Mouse (Mus musculus) naive thymus-derived CD4-positive, alpha-beta T cell, adult 2 months (primary cell): ENCODE measurements around the gene Kyat3.
"Not testable (repeated sequence)": the region's sequence is repeated elsewhere in the genome, so short reads cannot be mapped to it uniquely, and the experiment has no call there.

ENCODE experiments used
- DNase-seq: peaks from one replicate; pipeline ENCODE4 v3.0.0-alpha.2; 2011; ENCODE audit warnings: low read depth

Kyat3 gene

GRCm38 (mm10) chr3:142700442-142701322 is at the start of gene Kyat3:
Gene Kyat3 (plus strand): TSS chr3:142701051.
- DNase-seq = peak; percentile 80

- no peak for DNase-seq
These were observed 36.1 kb upstream of the Kyat3 start for GRCm38 (mm10) chr3:142664723-142665122.

DNA sequence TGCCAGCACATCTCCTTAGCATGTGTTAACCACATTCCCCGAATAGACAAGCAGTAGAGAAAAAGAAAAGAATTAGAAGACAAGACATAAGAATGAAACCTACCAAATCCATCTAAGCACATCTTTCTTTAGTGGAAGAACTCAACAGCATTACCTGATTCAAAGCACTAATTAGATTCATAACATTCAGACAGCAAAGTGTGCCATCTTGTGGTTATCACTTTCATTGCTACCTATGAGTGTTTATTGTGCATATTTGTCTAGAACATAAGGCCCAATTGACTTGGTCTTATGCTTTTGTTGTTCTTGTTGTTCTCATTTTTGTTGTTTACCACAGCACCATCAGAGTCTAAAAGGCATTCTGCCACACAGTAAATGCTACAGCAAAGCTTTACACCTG is 26.2 kb upstream of the Kyat3 start:
- peak; percentile 32 for DNase-seq

GRCm38 (mm10) chr3:142687939-142688338 is 12.9 kb upstream of the Kyat3 start:
- DNase-seq = peak; percentile 19

DNA sequence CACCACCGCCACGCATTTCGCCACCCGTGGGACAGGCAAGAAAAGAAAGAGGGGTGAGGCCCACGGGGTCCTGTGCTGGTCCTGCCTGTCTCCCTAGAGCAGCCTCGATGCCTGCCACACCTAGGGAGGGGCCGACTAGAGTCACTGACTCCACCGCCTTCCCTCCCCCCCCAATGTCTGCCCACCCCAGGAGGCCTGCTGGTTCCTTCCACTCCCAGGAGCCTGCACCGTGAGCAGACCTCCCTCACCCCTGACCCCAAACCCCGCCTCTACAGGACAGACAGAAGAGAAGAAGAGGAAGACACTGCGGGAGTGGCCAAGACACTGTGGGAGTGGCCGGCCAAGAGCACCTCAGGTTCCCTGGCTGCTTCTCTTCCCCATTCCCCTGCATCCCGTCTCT is 12.5 kb upstream of the Kyat3 start:
- DNase-seq = peak; percentile 24

DNA sequence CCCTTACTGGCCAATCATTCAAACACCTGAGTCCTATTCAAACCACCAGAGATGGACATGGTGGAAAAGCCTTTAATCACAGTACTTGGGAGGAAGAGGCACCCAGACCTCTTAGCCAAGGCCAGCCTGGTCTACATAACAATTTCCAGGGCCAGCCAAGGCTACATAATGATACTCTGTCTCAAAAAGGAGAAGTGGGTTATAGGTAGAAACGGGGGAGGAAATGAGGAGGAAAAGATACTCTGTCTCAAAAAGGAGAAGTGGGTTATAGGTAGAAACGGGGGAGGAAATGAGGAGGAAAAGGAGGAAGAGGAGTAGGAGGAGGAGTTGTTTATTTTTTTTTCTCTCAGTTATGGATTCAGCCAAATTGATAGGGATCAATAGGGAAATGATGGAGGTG is 4.3 kb upstream of the Kyat3 start:
- no peak for DNase-seq

- DNase-seq = peak; percentile 19
These were observed 647 bp downstream of the Kyat3 start for GRCm38 (mm10) chr3:142701407-142701989.

DNA sequence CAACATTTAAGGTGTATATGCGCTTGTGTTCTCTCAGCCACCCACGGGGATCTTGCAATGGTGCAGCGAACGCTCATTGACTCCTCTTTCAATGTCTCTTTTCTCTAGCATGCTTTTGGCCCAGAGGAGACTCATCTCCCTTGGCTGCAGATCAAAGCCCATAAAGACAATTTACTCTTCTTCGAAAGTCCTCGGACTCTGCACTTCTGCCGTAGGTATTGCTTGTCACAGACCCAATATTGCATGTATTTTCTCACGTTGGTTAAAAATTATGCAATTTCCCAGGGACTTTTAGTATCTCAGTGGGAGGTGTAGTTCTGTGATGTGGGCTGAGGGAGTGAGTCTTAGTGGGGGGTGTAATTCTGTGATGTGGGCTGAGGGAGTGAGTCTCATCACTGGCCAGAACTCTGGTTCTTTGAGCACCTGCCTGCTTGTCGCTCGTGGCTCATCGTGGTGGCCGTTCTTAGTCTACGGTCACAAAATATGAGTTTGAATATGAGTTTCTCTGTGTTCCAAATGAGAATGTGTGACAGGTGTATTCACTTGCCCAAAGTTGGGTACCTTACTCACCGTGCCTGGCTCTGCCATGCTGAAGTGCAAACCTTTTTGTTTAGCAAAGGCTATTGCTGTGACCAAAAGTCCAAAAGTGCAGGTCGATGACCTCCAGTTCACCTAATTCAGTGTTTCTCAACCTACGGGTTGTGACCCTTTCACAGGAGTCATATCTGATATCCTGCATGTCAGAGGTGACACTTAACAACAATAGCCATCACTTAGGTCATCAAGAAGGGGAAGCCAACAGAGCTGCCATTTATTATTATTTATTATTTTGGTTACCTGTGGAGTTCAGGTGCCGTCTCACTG is 6.0 kb downstream of the Kyat3 start:
- no peak for DNase-seq

DNA sequence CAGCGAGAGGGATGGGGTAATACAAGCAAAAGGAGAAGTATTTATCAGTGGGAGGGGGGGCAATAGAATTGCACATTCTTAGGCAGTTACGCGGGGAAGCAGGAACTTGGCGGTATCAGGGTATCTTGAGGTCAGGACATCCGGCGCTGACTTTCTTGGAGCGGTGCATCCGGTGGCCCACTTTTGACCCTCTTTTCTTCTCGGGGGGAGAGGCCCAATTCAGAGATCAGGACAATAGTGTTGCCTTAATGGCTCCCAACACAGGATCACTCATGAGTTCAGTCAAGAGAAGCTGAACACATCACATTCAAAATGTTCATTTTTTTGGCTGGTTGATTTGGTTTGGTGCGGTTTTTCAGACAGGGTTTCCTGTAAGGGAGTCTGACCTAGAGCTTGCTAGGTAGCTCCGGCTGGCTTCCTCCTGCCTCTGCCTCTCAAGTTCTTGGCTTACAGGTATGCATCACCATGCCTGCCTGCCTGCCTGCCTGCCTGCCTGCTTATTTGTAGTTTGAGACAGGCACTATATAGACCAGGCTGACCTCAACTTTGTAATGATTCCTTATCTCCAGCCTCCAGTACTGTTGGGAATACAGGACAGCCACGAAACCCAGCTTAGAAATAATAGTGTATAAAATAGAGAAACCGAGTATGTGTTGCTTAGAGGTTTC is 7.5 kb downstream of the Kyat3 start:
- DNase-seq = not testable (repeated sequence)

DNA sequence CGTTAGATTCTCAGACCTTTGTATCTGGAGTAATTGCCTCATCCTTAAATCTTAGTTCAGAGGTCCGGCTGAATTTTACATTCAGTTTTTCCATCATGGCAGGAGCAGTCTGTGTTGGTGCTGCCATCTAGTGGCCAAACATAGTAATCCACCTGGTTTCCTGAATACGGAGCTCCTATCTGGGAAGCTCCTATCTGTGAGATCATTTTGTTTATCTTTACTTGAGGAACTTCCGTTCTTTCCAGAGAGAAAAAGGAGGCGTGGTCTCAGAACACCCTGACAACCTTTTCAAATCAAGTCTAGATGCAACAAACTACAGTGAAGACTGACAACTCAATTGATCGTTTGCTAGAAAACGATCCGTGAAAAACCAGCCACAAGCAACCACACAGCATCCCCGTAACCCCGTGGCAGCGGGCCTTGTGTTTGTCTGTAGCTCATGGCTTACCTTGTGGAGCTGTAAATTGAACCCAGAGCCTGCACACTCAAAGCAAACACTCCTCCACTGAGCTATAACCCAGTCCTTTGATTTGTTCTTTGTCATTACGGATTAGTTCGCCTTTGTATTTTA is 8.1 kb downstream of the Kyat3 start:
- DNase-seq = peak; percentile 79

GRCm38 (mm10) chr3:142710360-142711007 is 9.6 kb downstream of the Kyat3 start:
- DNase-seq = peak; percentile 61

DNA sequence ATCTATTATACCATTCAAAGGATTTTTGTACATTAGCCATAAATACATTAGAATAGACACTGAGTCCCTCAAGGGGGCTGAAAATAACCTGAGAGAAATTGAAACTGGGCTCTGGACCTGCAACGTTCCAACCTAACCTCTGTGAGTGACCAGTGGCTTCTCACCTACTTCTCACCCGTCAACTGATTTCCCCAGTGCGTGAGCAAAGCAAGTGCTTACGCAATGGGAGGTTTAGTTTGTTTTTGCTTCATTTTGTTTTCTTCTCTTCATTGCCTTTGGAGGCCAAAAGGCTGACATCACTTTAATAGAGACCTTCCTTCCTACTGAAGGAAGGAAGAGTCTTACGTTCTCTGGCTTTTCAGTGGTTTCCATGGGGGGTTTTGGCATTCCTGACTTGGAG is 10.5 kb downstream of the Kyat3 start:
- DNase-seq = no peak

DNA sequence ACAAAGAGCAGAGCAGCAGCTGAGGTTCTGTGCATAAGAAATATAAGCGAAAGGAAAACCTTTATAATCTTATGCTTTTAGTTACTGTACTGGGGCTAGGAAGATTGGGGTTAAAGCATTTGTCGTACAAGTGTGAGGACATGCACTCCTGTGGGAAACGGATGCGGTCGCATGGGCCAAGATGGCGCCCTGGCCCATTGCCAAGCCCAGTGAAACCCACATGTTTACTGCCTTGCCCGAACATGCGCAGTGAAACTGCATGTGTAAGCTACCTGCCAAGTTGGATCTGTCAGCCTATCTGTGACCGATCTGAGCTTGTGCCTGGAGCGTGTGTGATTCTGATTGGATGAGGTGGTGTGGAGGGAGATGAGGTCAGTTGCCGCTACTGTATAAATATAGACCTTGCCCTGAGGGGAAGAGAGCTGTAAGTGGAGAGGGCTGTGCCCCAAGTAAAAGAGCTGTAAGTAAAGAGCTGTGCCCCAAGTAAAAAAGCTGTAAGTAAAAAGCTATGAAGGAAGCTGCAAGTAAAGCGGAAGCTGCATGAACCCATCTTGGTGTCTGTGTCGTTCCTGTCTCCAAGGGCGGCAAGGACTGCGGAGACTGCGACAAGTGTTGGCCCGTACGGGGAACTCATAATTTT is 11.7 kb downstream of the Kyat3 start:
- not testable (repeated sequence) for DNase-seq

DNA sequence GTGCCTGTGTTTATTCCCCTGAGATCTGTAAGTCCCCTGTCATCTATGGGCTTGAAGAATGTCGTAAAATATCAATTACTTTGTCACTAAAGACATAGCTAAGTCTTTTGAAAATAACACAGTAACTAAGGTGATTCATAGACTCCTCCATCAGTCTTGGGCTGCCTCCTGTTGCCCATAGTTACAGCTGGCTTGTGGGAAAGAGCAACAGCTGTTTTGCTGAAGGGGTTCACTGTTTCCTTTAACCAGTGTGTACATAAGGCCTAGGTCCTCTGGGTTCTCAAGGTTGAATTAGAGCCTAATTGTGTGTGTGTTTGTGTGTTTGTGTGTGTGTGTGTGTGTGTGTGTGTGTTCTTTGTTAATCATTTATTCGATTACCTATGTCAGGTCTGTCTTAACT is 24.6 kb downstream of the Kyat3 start:
- no peak for DNase-seq

DNA sequence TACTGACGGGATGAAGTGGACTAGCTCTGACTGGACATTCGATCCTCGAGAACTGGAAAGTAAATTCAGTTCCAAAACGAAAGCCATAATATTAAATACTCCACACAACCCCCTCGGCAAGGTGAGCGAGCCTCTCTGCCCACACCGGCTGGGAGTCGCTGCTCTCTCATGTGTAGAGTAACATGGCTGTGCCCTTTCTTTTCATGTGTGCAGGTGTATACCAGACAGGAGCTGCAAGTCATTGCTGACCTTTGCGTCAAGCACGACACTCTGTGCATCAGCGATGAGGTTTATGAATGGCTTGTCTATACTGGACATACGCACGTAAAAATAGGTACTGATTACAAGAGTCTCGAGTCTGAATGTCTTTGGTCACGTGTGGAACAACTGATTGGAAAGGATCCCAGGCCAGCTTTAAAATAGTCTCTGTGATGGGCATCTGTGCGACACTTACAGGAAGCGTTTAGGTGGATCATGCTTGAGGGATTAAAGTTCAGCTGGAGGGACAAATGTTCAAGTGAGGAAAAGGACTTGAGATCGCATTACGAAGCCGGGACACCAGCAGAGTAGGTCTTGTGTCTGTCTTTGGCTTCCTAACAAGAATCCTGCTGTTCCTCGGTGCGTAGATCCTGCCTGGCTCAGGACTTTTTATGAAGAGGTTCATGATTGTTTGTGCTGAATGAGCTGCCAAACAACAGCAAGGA is 25.3 kb downstream of the Kyat3 start:
- no peak for DNase-seq

- no peak for DNase-seq
These were observed 33.4 kb downstream of the Kyat3 start for GRCm38 (mm10) chr3:142734291-142734690.

DNA sequence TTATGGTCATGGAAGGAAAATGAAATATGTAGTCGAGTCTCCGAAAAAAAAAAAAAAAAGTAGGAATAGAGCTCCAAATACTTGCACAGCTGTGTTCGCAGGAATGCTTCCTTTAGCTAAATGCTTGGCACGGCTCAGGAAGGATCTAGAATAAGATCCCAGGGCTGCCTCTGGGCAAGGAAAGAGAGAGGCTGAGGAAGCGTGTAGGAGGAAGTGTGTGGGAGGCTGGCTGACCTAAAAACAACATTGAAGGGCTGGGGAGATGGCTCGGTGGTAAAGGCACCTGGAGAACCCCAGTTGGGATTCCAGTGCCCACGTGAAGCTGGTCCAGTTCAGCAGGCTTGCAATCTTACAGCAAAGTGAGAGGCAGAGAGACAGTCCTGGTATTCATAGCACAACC is 40.0 kb downstream of the Kyat3 start:
- no peak for DNase-seq

DNA sequence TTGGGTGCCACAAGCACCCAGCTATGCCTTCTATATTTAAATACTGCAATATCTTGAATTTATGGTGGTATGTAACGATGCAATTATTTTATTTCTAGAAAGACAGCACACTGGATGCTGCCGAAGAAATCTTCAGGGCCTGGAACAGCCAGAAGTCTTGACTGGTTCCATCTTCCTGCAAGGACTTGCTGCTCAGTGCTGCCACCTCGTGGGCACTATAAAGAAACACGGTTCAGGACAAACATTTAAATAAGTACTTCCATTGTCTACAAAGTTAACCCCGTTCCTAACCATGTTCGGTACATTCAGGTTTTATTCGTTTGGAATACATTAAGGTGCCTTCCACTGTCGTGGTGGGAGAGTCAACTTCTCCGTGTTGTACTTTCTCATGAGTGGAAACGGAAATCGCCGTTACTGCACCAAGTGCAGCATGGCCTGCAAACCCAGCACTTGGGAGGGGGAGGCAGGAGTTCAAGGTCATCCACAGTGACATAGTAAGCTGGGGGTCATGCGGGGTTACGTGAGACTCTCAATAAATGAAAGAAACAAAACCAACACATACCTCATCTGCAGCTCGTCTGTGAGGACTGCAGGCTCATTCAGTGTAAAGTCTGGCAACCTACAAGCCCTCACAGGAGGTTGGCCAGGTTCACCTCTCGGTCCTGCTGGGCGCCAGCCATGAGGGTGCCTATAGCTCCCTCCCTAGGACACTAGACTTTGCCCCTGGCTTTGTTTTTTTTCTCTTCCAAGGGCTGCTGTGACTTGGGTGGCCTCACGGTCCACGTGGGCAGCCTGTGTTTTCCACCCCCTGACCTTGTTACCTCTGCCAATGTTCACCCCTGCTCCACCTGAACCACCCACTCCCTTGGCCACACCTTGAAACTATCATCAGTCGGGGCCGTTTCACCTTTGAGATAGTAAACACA is 43.4 kb downstream of the Kyat3 start:
- DNase-seq = peak; percentile 80

DNA sequence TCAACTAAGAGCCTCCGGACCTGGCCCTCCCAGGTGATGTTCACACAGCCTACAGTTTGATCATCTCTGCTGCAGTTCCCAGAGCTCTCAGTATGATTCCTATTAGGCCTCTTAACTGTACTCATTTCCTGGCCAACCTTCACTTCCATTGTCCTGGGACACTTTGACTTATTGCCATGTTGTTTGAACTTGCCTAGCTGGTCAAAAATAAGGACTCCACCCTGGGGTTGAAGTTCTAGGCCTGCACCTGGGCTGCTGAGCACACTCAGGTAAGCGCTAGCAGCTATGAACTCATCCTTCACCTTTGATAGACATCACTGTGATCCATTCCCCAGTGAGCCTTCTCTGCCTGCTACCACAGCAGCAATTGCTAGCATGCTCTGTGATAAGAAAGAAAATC is 44.2 kb downstream of the Kyat3 start:
- DNase-seq = no peak
